Mouse (Mus musculus): ENCODE measurements around the gene Rspo4. TPM values are rescaled to one million over a fixed set of nuclear protein-coding genes. Genes with fewer than 3 reads are reported as not detected.

Gene Rspo4
- polyA plus RNA-seq, 1 experiment from 2014 or later = not detected

DNA sequence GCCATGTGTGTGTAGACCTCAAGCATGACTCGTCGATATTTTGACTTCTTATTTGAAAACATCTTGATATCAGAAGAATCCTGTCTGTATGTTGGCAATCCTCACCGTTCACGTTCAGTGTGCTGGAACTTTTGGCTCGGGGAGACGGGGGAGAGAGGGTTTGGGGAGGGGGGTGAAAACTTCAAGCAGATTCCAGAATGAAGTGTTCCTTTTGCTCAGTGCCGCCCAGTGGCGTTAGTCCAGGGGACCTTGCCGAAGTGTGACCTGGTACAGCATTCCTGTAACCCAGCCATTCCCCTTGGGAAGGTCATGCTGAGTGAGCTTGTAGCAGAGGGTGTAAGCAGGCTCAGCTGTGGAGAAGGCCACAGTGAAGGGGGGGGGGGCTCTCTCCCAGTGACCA lies 76.4 kb downstream of the Rspo4 start:
- Histone ChIP-seq H3K4me1 (ENCODE audit: control insufficient read depth, insufficient read depth, low read length) (peaks cover 25% of the 10 kb centered on the region), H3K9ac (ENCODE audit: low read depth, low read length) (no peak overlapping the region), H3K4me3 (ENCODE audit: low read length) (no peak overlapping the region), H3K27ac (ENCODE audit: low read depth, low read length) (no peak overlapping the region), H3K9me3 (ENCODE audit: control insufficient read depth, low read length) (no peaks in the 10 kb centered on the region), H3K36me3 (ENCODE audit: control insufficient read depth, insufficient read depth, low read length) (no peaks in the 10 kb centered on the region), H3K27me3 (ENCODE audit: control insufficient read depth, insufficient read depth, low read length) (no peaks in the 10 kb centered on the region; the same call in 1 of the 2 replicates), H3K4me2 (replicated peaks; ENCODE audit: low read depth, low read length) (no peak overlapping the region)
- 50% methylated on average over 9 of the region's 9 CpGs for WGBS
- no peak for ATAC-seq (ENCODE audit: low FRiP score, low TSS enrichment)

DNA sequence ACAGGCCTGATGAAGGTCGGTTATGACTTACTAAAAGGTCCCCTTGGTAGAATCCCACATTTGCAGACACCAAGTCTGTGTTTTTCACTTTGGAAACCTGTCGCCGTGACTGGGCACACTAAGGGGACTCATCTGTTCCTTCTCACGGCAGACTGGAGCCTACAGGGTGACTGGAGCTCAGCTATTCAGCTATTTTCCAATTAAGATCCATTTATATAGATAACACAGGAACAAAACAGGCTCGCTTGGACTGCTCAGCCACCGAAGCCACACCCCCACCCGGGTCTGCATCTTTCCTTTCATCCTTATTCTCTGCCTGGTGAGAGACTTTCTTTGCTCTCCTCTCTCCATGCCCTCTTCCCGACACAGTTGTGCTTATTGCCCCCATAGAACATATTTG lies 78.3 kb downstream of the Rspo4 start:
- ATAC-seq (ENCODE audit: low FRiP score, low TSS enrichment) = no peak
- peaks cover 18% of the 10 kb centered on the region for H3K4me1 ChIP-seq (ENCODE audit: control insufficient read depth, insufficient read depth, low read length)
- H3K27me3 ChIP-seq (ENCODE audit: control insufficient read depth, insufficient read depth, low read length) = no peaks in the 10 kb centered on the region
- no peak overlapping the region for H3K27ac ChIP-seq (ENCODE audit: low read depth, low read length)
- no peak overlapping the region for H3K4me2 ChIP-seq (replicated peaks; ENCODE audit: low read depth, low read length)
- 68% methylated on average over 8 of the region's 8 CpGs for WGBS
- no peak overlapping the region for H3K9ac ChIP-seq (ENCODE audit: low read depth, low read length)
- H3K9me3 ChIP-seq (ENCODE audit: control insufficient read depth, low read length) = no peaks in the 10 kb centered on the region
- H3K4me3 ChIP-seq (ENCODE audit: low read length) = no peak overlapping the region
- no peaks in the 10 kb centered on the region for H3K36me3 ChIP-seq (ENCODE audit: control insufficient read depth, insufficient read depth, low read length)

GRCm38 (mm10) chr2:151921596-151921995 lies 78.9 kb downstream of the Rspo4 start:
- H3K9me3 ChIP-seq (ENCODE audit: control insufficient read depth, low read length) = no peaks in the 10 kb centered on the region
- H3K4me2 ChIP-seq (replicated peaks; ENCODE audit: low read depth, low read length) = no peak overlapping the region
- no peak overlapping the region for H3K27ac ChIP-seq (ENCODE audit: low read depth, low read length)
- no peaks in the 10 kb centered on the region for H3K27me3 ChIP-seq (ENCODE audit: control insufficient read depth, insufficient read depth, low read length)
- peaks cover 13% of the 10 kb centered on the region for H3K4me1 ChIP-seq (ENCODE audit: control insufficient read depth, insufficient read depth, low read length)
- H3K36me3 ChIP-seq (ENCODE audit: control insufficient read depth, insufficient read depth, low read length) = no peaks in the 10 kb centered on the region
- no peak overlapping the region for H3K9ac ChIP-seq (ENCODE audit: low read depth, low read length)
- no peak for ATAC-seq (ENCODE audit: low FRiP score, low TSS enrichment)
- no peak overlapping the region for H3K4me3 ChIP-seq (ENCODE audit: low read length)
- 56% methylated on average over 4 of the region's 4 CpGs for WGBS

Other genes with a start within 250 kb of the Rspo4 start
- 0.58 and 0.61 TPM in 2 replicates for gene Snph, start 210.3 kb upstream of the Rspo4 start, polyA plus RNA-seq (2014; fragmentation: Nextera tagmentation; extraction: Ambion mirVana)
- not detected in 2 replicates for gene Rad21l, start 174.4 kb upstream of the Rspo4 start, polyA plus RNA-seq (2014; fragmentation: Nextera tagmentation; extraction: Ambion mirVana)
- 0.55 and 0.77 TPM in 2 replicates for gene Tmem74b, start 140.9 kb upstream of the Rspo4 start, polyA plus RNA-seq (2014; fragmentation: Nextera tagmentation; extraction: Ambion mirVana)
- 43.9 and 49.6 TPM in 2 replicates for gene Psmf1, start 98.7 kb upstream of the Rspo4 start, polyA plus RNA-seq (2014; fragmentation: Nextera tagmentation; extraction: Ambion mirVana)
- 1.0 and 1.1 TPM in 2 replicates for gene Angpt4, start 68.3 kb downstream of the Rspo4 start, polyA plus RNA-seq (2014; fragmentation: Nextera tagmentation; extraction: Ambion mirVana)
- gene Fam110a, start 137.3 kb downstream of the Rspo4 start, polyA plus RNA-seq (2014; fragmentation: Nextera tagmentation; extraction: Ambion mirVana) = 19.7 and 29.9 TPM in 2 replicates
- 3.4 and 6.8 TPM in 2 replicates for gene Slc52a3, start 153.6 kb downstream of the Rspo4 start, polyA plus RNA-seq (2014; fragmentation: Nextera tagmentation; extraction: Ambion mirVana)
- gene Scrt2, start 238.6 kb downstream of the Rspo4 start, polyA plus RNA-seq (2014; fragmentation: Nextera tagmentation; extraction: Ambion mirVana) = not detected in 2 replicates

All from kidney, embryonic 14.5 days (tissue).